Mouse (Mus musculus) CH12.LX (cell line): ENCODE results near the gene Olfr1022.

Experiments used
- CHD2 ChIP-seq: IDR thresholded peaks from 2 replicates; pipeline ENCODE4 v1.6.1; 2011; ENCODE audit warnings: low read length, improper control_type of control experiment
- CTCF ChIP-seq, 2 experiments: IDR thresholded peaks in 1 of 2; conservative IDR thresholded peaks in 1 of 2; 2 replicates each; pipeline ENCODE4 v1.5.1; 2011 to 2012; ENCODE audit warnings: low read depth in 2 of 2, low read length in 2 of 2, improper control_type of control experiment in 1 of 2, inconsistent platforms in 1 of 2, mild to moderate bottlenecking in 1 of 2, moderate library complexity in 1 of 2
- MAX ChIP-seq: IDR thresholded peaks from 2 replicates; pipeline ENCODE4 v1.6.1; 2011; ENCODE audit warnings: low read length, improper control_type of control experiment
- MYC ChIP-seq: IDR thresholded peaks from 2 replicates; pipeline ENCODE4 v1.6.1; 2011; ENCODE audit warnings: low read depth, mild to moderate bottlenecking, improper control_type of control experiment, low read length
- POLR2A ChIP-seq: IDR thresholded peaks from 2 replicates; pipeline ENCODE4 v1.6.1; 2011; ENCODE audit warnings: low read depth, mild to moderate bottlenecking, improper control_type of control experiment, low read length
- RAD21 ChIP-seq: IDR thresholded peaks from 2 replicates; pipeline ENCODE4 v1.6.1; 2011; ENCODE audit warnings: low read depth, mild to moderate bottlenecking, low read length, improper control_type of control experiment, moderate library complexity
- USF1 ChIP-seq: IDR thresholded peaks from 2 replicates; pipeline ENCODE4 v1.6.1; 2014; ENCODE audit warnings: low read depth, mild to moderate bottlenecking, inconsistent platforms, low read length, improper control_type of control experiment
- ZC3H11A ChIP-seq: IDR thresholded peaks from 2 replicates; pipeline ENCODE4 v1.6.1; 2012; ENCODE audit warnings: low read depth, mild to moderate bottlenecking, inconsistent platforms, low read length, improper control_type of control experiment

DNA sequence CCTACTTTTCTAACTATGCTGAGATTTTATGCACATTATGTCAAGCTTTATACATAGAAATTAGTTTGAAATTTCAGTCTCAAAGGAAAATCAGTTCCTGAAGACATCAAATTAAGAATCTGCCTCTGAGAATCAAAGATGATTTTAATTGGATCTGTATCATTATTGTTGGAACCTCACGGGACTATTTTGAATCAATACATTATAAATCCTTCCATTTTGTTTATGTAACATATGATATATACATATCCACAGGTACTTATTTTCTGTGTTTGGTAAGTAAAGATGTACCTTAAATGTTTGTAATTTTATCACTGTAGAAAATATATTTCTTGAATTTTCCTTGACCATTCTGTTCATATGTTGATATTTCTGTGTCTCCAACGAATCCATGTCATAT is 16.9 kb downstream of the Olfr1022 start, which contains the start of gene Olfr1023:
- TF ChIP-seq RAD21 (no peak), CTCF (conservative IDR thresholded peaks at IDR 0.05 in 1 of 2, IDR thresholded peaks at IDR 0.05 in 1 of 2; ENCODE audit: low read depth in 2 of 2, low read length in 2 of 2) (no peak), POLR2A (no peak), MAX (no peak), CHD2 (no peak), MYC (no peak), USF1 (no peak), ZC3H11A (no peak)
